Mouse (Mus musculus): ENCODE measurements around the gene Tspan17.

GRCm38 (mm10) chr13:54839211-54839610, 50.0 kb downstream of the Tspan17 start:
- no peak for TF ChIP-seq POLR2A (IDR thresholded peaks at IDR 0.05; ENCODE audit: insufficient read depth, low read depth, low read length)
- TF ChIP-seq CTCF (IDR thresholded peaks at IDR 0.05; ENCODE audit: insufficient read depth, low read depth, low read length): no peak
